Mouse (Mus musculus) forebrain, embryonic 15.5 days (tissue): Measurements from ENCODE around the gene Mast1. TPM values are rescaled to one million over a fixed set of nuclear protein-coding genes. Genes with fewer than 3 reads are reported as not detected.

Experiments
- ATAC-seq: fragments of 200-750 bp; cut with Nextera tagmentation; replicated peaks from 2 replicates; pipeline ENCODE4 v1.8.0; 2017; ENCODE audit warnings: mild to moderate bottlenecking, moderate TSS enrichment, moderate library complexity
- H3K27ac ChIP-seq: fragments of 300-500 bp; sonication (generic); replicated peaks from 2 replicates; pipeline ENCODE4 v1.5.1; 2015; ENCODE audit warnings: mild to moderate bottlenecking, inconsistent platforms
- H3K27me3 ChIP-seq: fragments of 300-500 bp; sonication (generic); 2 replicates; pipeline ENCODE4 v1.6.1; 2015; ENCODE audit warnings: inconsistent platforms
- H3K36me3 ChIP-seq: fragments of 300-500 bp; sonication (generic); 2 replicates; pipeline ENCODE4 v1.6.1; 2015; ENCODE audit warnings: mild to moderate bottlenecking, inconsistent platforms
- H3K4me1 ChIP-seq: fragments of 300-500 bp; sonication (generic); 2 replicates; pipeline ENCODE4 v1.6.1; 2015; ENCODE audit warnings: inconsistent platforms
- H3K4me2 ChIP-seq: fragments of 300-500 bp; sonication (generic); replicated peaks from 2 replicates; pipeline ENCODE4 v1.6.1; 2015; ENCODE audit warnings: mild to moderate bottlenecking, inconsistent platforms
- H3K4me3 ChIP-seq: fragments of 300-500 bp; sonication (generic); 2 replicates; pipeline ENCODE4 v1.5.1; 2015; ENCODE audit warnings: mild to moderate bottlenecking, inconsistent platforms
- H3K9ac ChIP-seq: fragments of 300-500 bp; sonication (generic); replicated peaks from 2 replicates; pipeline ENCODE4 v1.6.1; 2015; ENCODE audit warnings: mild to moderate bottlenecking, inconsistent platforms
- H3K9me3 ChIP-seq: fragments of 300-500 bp; sonication (generic); 2 replicates; pipeline ENCODE4 v1.6.1; 2016; ENCODE audit warnings: inconsistent platforms
- WGBS: fragments of 180-500 bp; shearing (Covaris S2); methylation state at CpG from one replicate; pipeline ENCODE4 v1.1.7; 2015; ENCODE audit warnings: mixed read lengths; 5-methylcytosine and 5-hydroxymethylcytosine counted together
- polyA plus RNA-seq: library from polyadenylated mRNA; unstranded; fragments of >200 nt; fragmentation: Nextera tagmentation; extraction: Ambion mirVana; gene quantifications from 2 replicates; pipeline ENCODE4 v1.2.1, GENCODE M21; 2015

Mast1 gene
- polyA plus RNA-seq, 1 experiment from 2014 or later: 48.3 TPM

GRCm38 (mm10) chr8:84978248-84978940 lies 41.2 kb upstream of the Mast1 start, which contains the start of gene Junb:
Gene Junb, minus strand, starts transcription at chr8:84978718.
- under 1% methylated on average over 63 of the region's 63 CpGs for WGBS
- ATAC-seq: peak; percentile 34
- H3K9ac ChIP-seq: peak within 1 kb of the TSS; percentile 52
- peaks cover 13% of the 10 kb centered on the region; the same call in 1 of the 2 replicates for H3K27me3 ChIP-seq
- peaks cover 65% of the 10 kb centered on the region for H3K4me1 ChIP-seq
- H3K4me3 ChIP-seq: peak within 1 kb of the TSS; percentile 54
- H3K36me3 ChIP-seq: peaks cover 14% of the 10 kb centered on the region; the same call in 1 of the 2 replicates
- peak within 1 kb of the TSS; percentile 90 for H3K4me2 ChIP-seq
- peak within 1 kb of the TSS; percentile 31 for H3K27ac ChIP-seq
- no peaks in the 10 kb centered on the region for H3K9me3 ChIP-seq

DNA sequence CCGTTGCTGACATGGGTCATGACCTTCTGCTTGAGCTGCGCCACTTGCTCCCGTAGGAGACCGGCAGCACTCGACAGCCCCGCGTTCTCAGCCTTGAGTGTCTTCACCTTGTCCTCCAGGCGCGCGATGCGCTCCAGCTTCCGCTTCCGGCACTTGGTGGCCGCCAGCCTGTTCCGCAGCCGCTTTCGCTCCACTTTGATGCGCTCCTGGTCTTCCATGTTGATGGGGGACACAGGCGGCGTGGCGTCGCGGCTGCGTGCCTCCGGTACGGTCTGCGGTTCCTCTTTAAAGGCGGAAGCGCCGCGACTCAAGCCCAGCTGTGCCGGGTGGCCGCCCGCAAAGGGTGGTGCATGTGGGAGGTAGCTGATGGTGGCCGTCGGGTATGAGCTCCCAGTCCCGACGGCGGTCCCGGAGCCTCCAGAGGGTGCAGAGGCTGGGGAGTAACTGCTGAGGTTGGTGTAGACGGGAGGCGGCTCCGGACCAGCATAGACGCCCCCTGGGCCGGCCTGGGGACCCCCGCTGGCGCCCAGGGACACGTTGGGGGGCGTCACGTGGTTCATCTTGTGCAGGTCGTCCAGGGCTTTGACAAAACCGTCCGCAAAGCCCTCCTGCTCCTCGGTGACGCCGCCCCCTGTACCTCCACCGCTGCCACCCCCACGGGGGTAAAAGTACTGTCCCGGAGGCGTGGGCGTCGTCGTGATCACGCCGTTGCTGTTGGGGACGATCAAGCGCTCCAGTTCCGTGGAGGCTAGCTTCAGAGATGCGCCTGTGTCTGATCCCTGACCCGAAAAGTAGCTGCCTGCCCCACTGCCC lies 40.5 kb upstream of the Mast1 start:
- H3K4me1 ChIP-seq: peaks cover 68% of the 10 kb centered on the region
- ATAC-seq: no peak
- 2% methylated on average over 70 of the region's 70 CpGs for WGBS
- H3K27me3 ChIP-seq: peaks cover 13% of the 10 kb centered on the region; the same call in 1 of the 2 replicates
- peak overlapping the region; percentile 54 for H3K4me3 ChIP-seq
- peak overlapping the region; percentile 52 for H3K9ac ChIP-seq
- H3K4me2 ChIP-seq: peak overlapping the region; percentile 90
- H3K27ac ChIP-seq: 0 out of 2 replicates have a peak overlapping the region, but pooled peaks have one; percentile 5
- H3K36me3 ChIP-seq: peaks cover 20% of the 10 kb centered on the region
- H3K9me3 ChIP-seq: no peaks in the 10 kb centered on the region

DNA sequence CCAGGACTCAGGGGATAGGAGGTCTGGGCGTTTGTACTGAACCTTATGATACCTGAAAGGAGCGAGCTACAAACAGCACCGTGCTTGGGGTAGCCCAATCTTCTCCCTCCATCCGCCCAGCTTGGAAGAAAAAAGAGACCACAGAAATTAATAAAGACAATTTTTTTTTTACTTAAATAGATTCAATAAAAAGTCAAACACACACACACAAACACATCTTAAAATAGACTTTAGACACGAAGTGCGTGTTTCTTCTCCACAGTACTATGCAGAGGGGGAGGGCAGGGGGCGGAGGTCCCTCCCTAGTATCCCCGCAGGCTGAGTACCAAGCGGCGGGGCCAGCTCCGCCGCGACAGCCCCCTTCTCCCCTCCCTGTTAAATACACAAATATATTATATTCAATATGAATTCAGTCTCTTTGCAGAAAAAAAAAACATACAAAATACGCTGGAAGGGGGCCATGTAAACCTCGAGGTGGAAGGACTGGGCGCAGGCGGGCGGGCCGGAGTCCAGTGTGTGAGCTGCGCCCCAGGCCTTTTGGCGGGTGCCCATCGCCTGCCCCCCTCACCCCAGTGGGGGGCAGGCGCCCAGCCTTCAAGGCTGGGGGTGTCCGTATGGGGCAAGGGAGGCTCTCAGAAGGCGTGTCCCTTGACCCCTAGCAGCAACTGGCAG lies 39.7 kb upstream of the Mast1 start:
- Histone ChIP-seq H3K4me2 (peak overlapping the region; percentile 90), H3K9ac (peak overlapping the region; percentile 52), H3K36me3 (peaks cover 28% of the 10 kb centered on the region), H3K4me3 (peak overlapping the region; percentile 54), H3K27ac (0 out of 2 replicates have a peak overlapping the region, but pooled peaks have one; percentile 44), H3K27me3 (peaks cover 13% of the 10 kb centered on the region; the same call in 1 of the 2 replicates), H3K4me1 (peaks cover 73% of the 10 kb centered on the region), H3K9me3 (no peaks in the 10 kb centered on the region)
- no peak for ATAC-seq
- WGBS: 2% methylated on average over 25 of the region's 25 CpGs

DNA sequence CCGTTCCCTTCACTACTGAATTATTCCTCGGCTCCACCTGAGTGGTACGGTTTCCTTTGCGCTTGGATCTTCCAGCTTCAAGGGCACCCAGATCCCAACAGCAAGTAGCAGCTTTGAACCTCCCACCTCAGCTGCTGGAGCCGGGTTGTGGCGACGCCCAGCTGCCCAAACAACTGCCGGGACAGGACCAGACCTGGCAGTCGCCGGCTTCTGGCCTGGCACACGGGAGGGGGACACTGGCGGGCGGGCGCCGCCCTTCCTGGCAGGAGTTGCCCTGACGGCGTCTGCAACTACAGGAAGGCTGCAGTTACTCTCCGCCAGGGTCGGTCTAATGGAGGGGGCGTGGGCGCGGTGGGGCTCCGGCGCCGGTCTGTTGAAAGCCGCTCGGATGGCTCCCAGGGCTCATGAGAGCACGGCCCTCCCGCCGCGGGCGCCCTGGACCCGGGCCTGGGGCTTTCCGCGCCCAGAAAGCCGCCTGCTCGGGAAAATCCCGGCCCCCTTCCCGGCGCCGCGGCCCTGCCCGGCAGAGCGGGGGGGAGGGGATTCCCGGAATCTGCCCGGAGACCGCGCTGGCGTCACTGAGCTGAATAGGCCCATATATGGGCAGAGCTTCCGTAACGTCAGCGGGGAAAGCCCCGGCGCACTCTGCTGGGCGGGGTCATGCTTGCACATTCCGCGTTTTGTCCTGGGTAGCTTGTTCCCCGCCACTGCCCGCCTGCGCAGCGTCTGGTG lies 39.0 kb upstream of the Mast1 start:
- H3K36me3 ChIP-seq: peaks cover 35% of the 10 kb centered on the region
- H3K27me3 ChIP-seq: peaks cover 13% of the 10 kb centered on the region; the same call in 1 of the 2 replicates
- ATAC-seq: peak; percentile 88
- peak overlapping the region; percentile 54 for H3K4me3 ChIP-seq
- 2% methylated on average over 60 of the region's 61 CpGs for WGBS
- peak overlapping the region; percentile 44 for H3K27ac ChIP-seq
- peak overlapping the region; percentile 90 for H3K4me2 ChIP-seq
- H3K9ac ChIP-seq: peak overlapping the region; percentile 52
- no peaks in the 10 kb centered on the region for H3K9me3 ChIP-seq
- H3K4me1 ChIP-seq: peaks cover 80% of the 10 kb centered on the region

- peak overlapping the region; percentile 90 for H3K4me2 ChIP-seq
- H3K4me3 ChIP-seq: no peak overlapping the region
- ATAC-seq: no peak
- peaks cover 80% of the 10 kb centered on the region for H3K4me1 ChIP-seq
- no peaks in the 10 kb centered on the region for H3K9me3 ChIP-seq
- H3K9ac ChIP-seq: no peak overlapping the region
- peaks cover 13% of the 10 kb centered on the region; the same call in 1 of the 2 replicates for H3K27me3 ChIP-seq
- no peak overlapping the region for H3K27ac ChIP-seq
- H3K36me3 ChIP-seq: peaks cover 38% of the 10 kb centered on the region
- 32% methylated on average over 7 of the region's 7 CpGs for WGBS
Observed at GRCm38 (mm10) chr8:84975434-84975833, 38.3 kb upstream of the Mast1 start.

DNA sequence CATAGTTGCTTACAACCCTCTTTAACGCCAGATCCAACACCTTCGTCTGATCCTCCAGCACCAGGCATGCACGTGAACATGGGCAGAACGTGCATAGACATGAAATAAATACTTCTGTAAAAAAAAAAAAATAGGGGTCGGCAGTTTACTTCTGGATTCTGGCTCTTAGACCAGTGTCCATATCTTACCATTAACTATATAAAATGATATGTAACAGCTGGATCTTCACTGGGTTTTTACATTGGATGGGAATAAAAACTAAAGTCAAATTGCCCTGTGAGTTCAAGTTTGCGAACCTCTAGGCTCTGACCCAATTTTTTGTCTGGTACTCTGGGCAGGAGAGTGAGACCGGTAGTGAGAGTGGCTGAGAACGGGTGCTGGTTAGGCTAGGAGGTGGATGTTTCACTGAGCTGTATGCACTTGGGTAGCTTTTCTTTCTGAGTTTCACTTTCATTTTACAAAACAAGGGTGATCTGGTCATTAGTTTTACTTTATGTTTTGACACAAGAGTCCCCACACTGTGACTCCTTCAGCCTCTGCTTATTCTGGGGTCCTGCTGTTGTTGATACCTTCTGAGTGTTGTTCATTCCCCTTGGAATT lies 37.5 kb upstream of the Mast1 start:
- Histone ChIP-seq H3K36me3 (peaks cover 38% of the 10 kb centered on the region), H3K9ac (no peak overlapping the region), H3K9me3 (no peaks in the 10 kb centered on the region), H3K27me3 (peaks cover 13% of the 10 kb centered on the region; the same call in 1 of the 2 replicates), H3K4me1 (peaks cover 75% of the 10 kb centered on the region), H3K27ac (no peak overlapping the region), H3K4me3 (no peak overlapping the region), H3K4me2 (no peak overlapping the region)
- ATAC-seq: no peak
- WGBS: 78% methylated on average over 8 of the region's 8 CpGs

DNA sequence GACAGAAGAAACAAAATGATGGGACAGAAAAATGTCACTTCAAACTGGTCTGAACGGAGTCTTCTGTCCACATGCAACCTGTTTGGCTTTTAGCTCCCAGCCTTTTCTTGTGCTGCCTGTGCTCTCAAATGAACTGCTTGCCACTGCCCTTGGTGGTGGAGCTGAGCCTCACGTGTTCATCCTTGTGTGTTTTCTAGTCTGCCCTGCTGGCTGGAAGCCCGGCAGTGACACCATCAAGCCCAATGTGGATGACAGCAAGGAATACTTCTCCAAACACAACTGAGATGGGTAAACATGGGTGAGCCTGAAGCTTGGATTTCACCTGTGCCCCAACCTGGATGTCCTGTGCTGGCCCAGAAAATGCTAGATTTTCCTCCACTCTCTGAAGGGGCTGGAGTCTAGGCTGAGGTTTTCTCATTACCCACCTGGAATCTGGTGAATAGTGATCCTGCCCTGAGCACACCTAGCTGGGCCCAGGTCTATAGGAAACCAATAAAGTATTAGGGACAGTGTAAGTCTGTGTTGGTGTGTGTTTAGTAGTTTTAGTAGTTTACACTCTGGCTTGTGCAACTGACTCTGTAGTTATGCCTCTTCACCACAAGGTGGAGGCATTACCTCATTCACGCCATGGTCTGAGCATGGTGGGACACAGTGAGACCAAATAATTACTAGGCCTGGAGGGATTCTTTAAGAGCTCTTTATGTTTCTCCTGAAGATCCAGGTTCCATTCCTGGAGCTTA lies 36.8 kb upstream of the Mast1 start:
- Histone ChIP-seq H3K9ac (no peak overlapping the region), H3K4me1 (peaks cover 68% of the 10 kb centered on the region), H3K36me3 (peaks cover 38% of the 10 kb centered on the region), H3K4me3 (no peak overlapping the region), H3K27me3 (peaks cover 13% of the 10 kb centered on the region; the same call in 1 of the 2 replicates), H3K4me2 (no peak overlapping the region), H3K27ac (no peak overlapping the region), H3K9me3 (no peaks in the 10 kb centered on the region)
- ATAC-seq: no peak
- 60% methylated on average over 4 of the region's 4 CpGs for WGBS

DNA sequence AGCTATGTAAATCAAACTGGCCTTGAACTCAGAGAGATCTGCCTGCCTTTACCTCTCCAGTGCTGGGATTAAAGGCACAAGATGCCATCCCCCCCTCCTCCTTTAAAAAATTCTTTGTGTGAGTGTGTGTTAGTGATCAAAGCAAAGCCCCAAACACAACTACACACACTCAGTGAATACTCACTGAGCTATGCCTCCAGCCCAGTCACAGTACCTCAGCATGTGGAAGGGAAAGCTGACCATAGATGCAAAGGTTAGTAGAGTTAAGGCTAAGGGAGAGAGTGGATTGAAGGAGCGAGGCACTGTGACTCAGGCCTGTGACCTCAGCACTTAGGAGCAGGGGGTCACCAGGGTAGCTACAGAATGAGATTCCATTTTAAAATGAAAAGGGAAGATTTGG lies 35.9 kb upstream of the Mast1 start:
- no peak overlapping the region for H3K27ac ChIP-seq
- no peak overlapping the region; the same call in 1 of the 2 replicates for H3K9ac ChIP-seq
- H3K4me3 ChIP-seq: no peak overlapping the region
- H3K4me1 ChIP-seq: peaks cover 68% of the 10 kb centered on the region
- H3K27me3 ChIP-seq: peaks cover 12% of the 10 kb centered on the region; the same call in 1 of the 2 replicates
- 92% methylated on average over 1 of the region's 1 CpGs for WGBS
- no peak overlapping the region for H3K4me2 ChIP-seq
- H3K9me3 ChIP-seq: no peaks in the 10 kb centered on the region
- ATAC-seq: no peak
- peaks cover 38% of the 10 kb centered on the region for H3K36me3 ChIP-seq

DNA sequence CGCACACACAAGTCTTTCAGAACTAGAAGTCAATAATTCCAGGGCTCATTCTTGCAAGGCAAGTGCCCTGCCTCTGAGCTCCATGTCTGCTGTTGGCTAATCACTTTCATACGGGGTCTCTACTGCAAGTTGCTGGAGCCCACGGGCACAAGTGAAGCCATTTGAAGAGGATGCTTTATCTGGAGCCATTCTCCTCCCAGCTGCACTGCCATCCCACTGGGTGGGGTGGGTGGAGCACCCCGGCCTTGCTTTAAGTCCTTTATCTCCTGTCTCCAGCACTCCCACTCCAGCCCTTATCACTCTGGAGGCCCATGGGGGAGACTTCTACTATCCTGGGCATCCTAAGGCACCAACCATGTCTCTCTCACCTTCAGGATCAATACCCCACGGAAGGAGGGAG lies 33.8 kb upstream of the Mast1 start:
- Histone ChIP-seq H3K9me3 (no peaks in the 10 kb centered on the region), H3K4me1 (peaks cover 54% of the 10 kb centered on the region), H3K27ac (peak overlapping the region; percentile 72), H3K4me3 (peak overlapping the region; percentile 74), H3K27me3 (no peaks in the 10 kb centered on the region), H3K9ac (peak overlapping the region; percentile 88), H3K4me2 (peak overlapping the region; percentile 86), H3K36me3 (peaks cover 38% of the 10 kb centered on the region)
- no peak for ATAC-seq
- 71% methylated on average over 5 of the region's 5 CpGs for WGBS

GRCm38 (mm10) chr8:84970135-84970790 lies 33.1 kb upstream of the Mast1 start:
- Histone ChIP-seq H3K27ac (peak overlapping the region; percentile 72), H3K27me3 (no peaks in the 10 kb centered on the region), H3K9me3 (no peaks in the 10 kb centered on the region), H3K9ac (peak overlapping the region; percentile 88), H3K36me3 (peaks cover 36% of the 10 kb centered on the region), H3K4me2 (peak overlapping the region; percentile 86), H3K4me1 (peaks cover 51% of the 10 kb centered on the region), H3K4me3 (peak overlapping the region; percentile 74)
- ATAC-seq: no peak
- 4% methylated on average over 21 of the region's 21 CpGs for WGBS
